Mouse (Mus musculus) hindbrain, embryonic 10.5 days (tissue): Measurements from ENCODE around the gene Nmb. TPM values are rescaled to one million over a fixed set of nuclear protein-coding genes. Genes with fewer than 3 reads are reported as not detected.

ENCODE experiments used
- DNase-seq: peaks from one replicate; pipeline ENCODE4 v3.0.0-alpha.2; 2017; ENCODE audit warnings: low spot score
- H3K27ac ChIP-seq: fragments of 300-500 bp; sonication (generic); 2 replicates; pipeline ENCODE4 v1.5.1; 2016; ENCODE audit warnings: mild to moderate bottlenecking, moderate library complexity
- H3K27me3 ChIP-seq: fragments of 300-500 bp; sonication (generic); 2 replicates; pipeline ENCODE4 v1.6.1; 2016; ENCODE audit warnings: mild to moderate bottlenecking; ENCODE audit not compliant: poor library complexity, insufficient read depth, severe bottlenecking
- H3K36me3 ChIP-seq: fragments of 300-500 bp; sonication (generic); 2 replicates; pipeline ENCODE4 v1.6.1; 2016; ENCODE audit warnings: mild to moderate bottlenecking, moderate library complexity
- H3K4me1 ChIP-seq: fragments of 300-500 bp; sonication (generic); replicated peaks from 2 replicates; pipeline ENCODE4 v1.6.1; 2016; ENCODE audit warnings: mild to moderate bottlenecking
- H3K4me3 ChIP-seq: fragments of 300-500 bp; sonication (generic); 2 replicates; pipeline ENCODE4 v1.5.1; 2016; ENCODE audit warnings: mild to moderate bottlenecking, moderate library complexity
- H3K9me3 ChIP-seq: fragments of 300-500 bp; sonication (generic); 2 replicates; pipeline ENCODE4 v1.6.1; 2016; ENCODE audit warnings: mild to moderate bottlenecking, moderate library complexity
- WGBS: fragments of 180-500 bp; shearing (Covaris S2); methylation state at CpG from one replicate; pipeline ENCODE4 v1.1.7; 2016; 5-methylcytosine and 5-hydroxymethylcytosine counted together
- polyA plus RNA-seq: library from polyadenylated mRNA; unstranded; fragments of >200 nt; fragmentation: Nextera tagmentation; extraction: Ambion mirVana; gene quantifications from 2 replicates; pipeline ENCODE4 v1.2.1, GENCODE M21; 2016

The Nmb gene
- polyA plus RNA-seq, 1 experiment from 2014 or later: 8.6 TPM

DNA sequence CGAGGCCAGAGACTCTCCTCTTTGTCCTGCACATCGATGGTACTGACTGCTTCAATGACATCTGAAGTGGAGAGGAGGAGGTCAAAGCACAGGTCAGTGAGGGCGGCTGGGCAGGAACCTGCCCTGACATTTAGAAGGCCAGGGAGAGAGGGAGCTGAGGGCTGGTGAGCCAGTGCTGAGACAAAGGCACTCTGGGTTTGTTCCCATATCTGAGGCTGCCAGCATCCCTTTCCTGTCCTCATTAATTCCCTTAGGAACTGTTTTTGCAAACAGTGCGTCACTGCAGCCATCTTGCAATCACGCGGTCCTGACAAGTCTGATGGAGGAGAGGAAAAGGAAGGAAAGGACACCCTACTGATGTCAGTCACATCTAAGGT lies 11.1 kb downstream of the Nmb start:
- Histone ChIP-seq H3K4me1 (peaks cover 12% of the 10 kb centered on the region), H3K4me3 (no peak overlapping the region), H3K27me3 (no peaks in the 10 kb centered on the region), H3K36me3 (peaks cover 100% of the 10 kb centered on the region), H3K9me3 (no peaks in the 10 kb centered on the region), H3K27ac (no peak overlapping the region)
- DNase-seq: no peak
- 82% methylated on average over 6 of the region's 6 CpGs for WGBS

DNA sequence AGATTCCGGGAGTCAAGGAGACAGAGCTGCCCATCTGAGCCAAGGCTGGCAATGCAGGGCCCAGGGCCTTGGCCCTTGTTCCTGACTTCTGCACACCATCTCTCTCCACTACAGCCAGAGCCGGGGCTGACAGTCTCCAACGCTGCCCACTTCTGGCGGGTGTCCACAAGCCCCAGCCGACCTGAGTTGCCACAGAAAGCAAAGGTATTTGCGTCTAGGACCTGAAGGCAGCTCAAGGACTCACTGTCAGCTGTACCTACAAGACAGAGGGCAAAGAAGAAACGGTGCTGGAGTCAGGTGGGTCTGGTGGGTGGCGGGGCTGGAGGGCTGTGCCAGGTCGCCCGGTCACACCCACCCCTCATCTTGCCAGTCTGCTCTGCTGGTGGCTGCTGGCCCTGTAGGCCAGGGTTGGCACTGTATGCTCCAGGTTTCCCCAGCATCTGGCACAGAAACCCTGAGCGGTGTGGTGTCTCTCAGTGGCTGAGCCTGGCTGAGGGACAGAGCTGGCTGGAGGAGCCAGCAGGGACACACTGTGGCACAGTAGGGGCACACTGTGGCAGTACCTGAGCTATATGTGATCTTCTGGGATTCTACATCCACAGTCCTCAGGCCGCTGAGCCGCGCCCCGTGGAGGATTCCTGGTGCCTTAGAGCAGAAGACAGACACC lies 11.7 kb downstream of the Nmb start:
- Histone ChIP-seq H3K9me3 (no peaks in the 10 kb centered on the region), H3K36me3 (peaks cover 96% of the 10 kb centered on the region), H3K27me3 (no peaks in the 10 kb centered on the region), H3K27ac (no peak overlapping the region), H3K4me3 (no peak overlapping the region), H3K4me1 (peaks cover 15% of the 10 kb centered on the region)
- WGBS: 92% methylated on average over 15 of the region's 15 CpGs
- no peak for DNase-seq

DNA sequence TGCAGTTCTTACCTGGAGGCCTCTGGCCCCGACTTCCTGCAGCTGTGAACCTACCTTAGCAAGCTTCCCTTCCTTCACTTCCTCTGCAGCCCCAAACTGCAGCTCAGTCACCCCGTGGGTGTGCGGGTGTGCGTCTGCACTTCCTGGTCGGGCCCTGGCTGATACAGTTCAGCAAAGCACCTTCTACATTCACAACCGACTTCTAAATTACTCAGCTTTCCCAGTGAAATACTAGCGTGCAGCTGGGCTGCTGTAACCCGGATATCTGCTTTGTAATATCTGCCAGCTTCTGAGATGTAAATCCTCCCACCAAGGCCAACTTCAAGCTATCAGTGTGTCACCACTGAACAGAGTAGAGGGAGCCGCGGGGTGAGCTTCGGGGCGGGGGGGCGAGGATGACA lies 15.0 kb downstream of the Nmb start:
- Histone ChIP-seq H3K36me3 (peaks cover 62% of the 10 kb centered on the region), H3K4me3 (no peak overlapping the region), H3K4me1 (peaks cover 15% of the 10 kb centered on the region), H3K27ac (peak overlapping the region; percentile 78), H3K9me3 (no peaks in the 10 kb centered on the region), H3K27me3 (no peaks in the 10 kb centered on the region)
- DNase-seq: no peak
- WGBS: 85% methylated on average over 13 of the region's 13 CpGs

DNA sequence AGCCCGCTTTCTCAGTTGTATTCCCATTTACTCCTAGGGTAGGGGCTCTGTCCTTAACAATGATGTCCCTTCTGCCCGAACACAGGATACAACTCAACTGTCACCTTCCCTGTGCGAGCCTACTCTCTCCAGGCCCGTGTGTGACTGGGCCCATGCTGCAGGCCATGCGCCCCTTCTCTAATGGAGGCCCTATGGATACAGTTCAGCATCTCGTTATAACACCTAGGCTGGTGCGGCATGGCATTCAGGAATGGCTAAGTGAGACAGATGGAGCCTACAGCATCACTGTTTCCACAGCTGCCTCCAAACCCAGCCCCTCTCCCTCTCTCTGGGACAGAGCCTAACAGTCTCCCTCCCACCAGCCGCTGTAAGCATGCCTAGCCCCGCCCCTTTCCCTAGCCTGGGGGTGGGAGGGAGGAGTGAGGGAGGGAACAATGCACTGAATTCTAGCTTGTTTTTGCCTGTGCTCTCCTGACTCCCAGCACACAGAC lies 15.8 kb downstream of the Nmb start:
- DNase-seq: peak; percentile 69
- H3K36me3 ChIP-seq: peaks cover 54% of the 10 kb centered on the region
- WGBS: 47% methylated on average over 9 of the region's 9 CpGs
- H3K4me1 ChIP-seq: peaks cover 15% of the 10 kb centered on the region
- no peaks in the 10 kb centered on the region for H3K9me3 ChIP-seq
- no peaks in the 10 kb centered on the region for H3K27me3 ChIP-seq
- H3K4me3 ChIP-seq: no peak overlapping the region
- peak overlapping the region; percentile 78 for H3K27ac ChIP-seq

DNA sequence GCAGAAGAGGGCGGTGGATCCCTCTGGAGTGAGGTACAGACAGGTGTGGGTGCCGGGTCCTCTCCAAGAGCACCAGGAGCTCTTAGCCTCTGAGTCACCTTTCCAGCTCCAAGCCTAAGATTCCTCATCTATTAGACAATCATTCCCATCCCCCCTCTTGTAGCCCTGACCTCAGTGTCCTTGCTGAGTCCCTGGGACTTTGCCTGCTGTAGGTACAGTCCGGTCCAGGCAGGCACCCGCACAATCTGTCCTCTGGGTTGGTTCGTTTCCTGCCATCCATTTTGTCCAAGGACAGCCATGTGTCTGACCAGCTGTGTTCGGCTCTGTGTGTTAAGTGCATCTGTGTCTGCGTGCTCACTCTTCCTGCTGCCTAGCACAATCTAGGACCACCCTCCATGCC lies 16.3 kb downstream of the Nmb start:
- DNase-seq: no peak
- Histone ChIP-seq H3K4me3 (no peak overlapping the region), H3K4me1 (peaks cover 15% of the 10 kb centered on the region), H3K9me3 (no peaks in the 10 kb centered on the region), H3K36me3 (peaks cover 50% of the 10 kb centered on the region), H3K27ac (peak overlapping the region; percentile 78), H3K27me3 (no peaks in the 10 kb centered on the region)
- WGBS: 79% methylated on average over 7 of the region's 7 CpGs

DNA sequence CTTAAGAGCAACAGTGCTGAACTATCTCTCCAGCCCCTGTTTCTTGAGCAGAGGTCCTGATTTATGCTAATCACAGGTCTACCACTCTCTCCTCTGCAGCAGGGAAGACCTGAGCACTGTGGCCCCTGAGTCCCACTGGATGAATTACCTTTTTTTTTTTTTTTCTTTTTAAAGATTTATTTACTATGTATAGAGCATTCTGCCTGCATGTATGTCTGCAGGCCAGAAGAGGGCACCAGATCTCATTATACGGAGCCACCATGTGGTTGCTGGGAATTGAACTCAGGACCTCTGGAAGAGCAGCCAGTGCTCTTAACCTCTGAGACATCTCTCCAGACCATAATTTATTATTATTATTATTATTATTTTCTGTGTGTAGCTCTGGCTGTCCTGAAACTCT lies 19.2 kb downstream of the Nmb start:
- no peak overlapping the region for H3K27ac ChIP-seq
- WGBS: 27% methylated on average over 1 of the region's 1 CpGs
- peaks cover 20% of the 10 kb centered on the region for H3K36me3 ChIP-seq
- H3K27me3 ChIP-seq: no peaks in the 10 kb centered on the region
- no peaks in the 10 kb centered on the region for H3K9me3 ChIP-seq
- H3K4me1 ChIP-seq: peaks cover 22% of the 10 kb centered on the region
- H3K4me3 ChIP-seq: no peak overlapping the region
- DNase-seq: no peak

DNA sequence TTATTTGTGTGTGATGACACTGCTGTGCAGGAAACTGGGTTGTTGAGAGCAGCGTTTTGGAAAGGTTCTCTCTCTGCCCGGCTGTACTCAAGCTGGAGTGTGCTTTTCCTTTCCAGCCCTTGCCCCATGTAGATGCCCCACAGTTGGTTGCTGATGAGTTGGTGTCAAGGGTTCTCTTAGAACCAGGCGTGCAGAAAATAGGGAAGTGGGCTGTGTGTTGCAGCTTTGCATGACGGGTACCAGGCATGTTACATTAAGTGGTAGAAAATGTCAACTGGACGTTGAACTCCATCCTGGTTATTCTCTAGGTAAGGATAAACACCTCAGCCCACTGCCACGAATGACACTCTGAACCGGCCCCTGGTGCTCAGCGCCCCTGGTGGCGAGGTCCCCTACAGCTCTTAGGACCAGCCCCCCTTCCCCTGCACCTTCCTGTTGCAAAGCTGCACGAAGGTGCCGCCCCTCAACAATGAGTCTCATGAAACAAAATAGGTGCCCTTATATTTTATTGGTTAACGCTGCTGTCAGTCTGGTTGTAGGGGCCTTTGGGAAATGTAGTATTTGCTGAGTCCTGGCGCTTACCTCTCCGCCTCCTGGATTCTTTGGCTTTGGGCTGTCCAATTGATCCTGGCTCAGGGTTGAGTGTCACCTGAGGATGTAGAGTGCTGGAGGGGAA lies 21.9 kb downstream of the Nmb start:
- 23% methylated on average over 14 of the region's 14 CpGs for WGBS
- no peak overlapping the region for H3K27ac ChIP-seq
- no peaks in the 10 kb centered on the region for H3K27me3 ChIP-seq
- no peaks in the 10 kb centered on the region for H3K9me3 ChIP-seq
- H3K4me1 ChIP-seq: 0 out of 2 replicates have a peak, but pooled peaks cover 7% of the 10 kb centered on the region
- H3K36me3 ChIP-seq: peaks cover 5% of the 10 kb centered on the region
- 0 out of 2 replicates have a peak overlapping the region, but pooled peaks have one; percentile 2 for H3K4me3 ChIP-seq
- DNase-seq: peak; percentile 30

DNA sequence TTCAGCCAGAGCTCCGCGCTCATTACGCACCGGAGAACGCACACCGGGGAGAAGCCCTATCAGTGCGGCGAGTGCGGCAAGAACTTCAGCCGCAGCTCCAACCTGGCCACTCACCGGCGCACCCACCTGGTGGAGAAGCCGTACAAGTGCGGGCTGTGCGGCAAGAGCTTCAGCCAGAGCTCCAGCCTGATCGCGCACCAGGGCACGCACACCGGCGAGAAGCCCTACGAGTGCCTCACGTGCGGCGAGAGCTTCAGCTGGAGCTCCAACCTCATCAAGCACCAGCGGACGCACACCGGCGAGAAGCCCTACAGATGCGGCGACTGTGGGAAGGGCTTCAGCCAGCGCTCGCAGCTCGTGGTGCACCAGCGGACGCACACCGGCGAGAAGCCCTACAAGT lies 29.1 kb downstream of the Nmb start:
- peaks cover 75% of the 10 kb centered on the region for H3K36me3 ChIP-seq
- 30% methylated on average over 37 of the region's 37 CpGs for WGBS
- H3K4me3 ChIP-seq: no peak overlapping the region
- H3K27ac ChIP-seq: no peak overlapping the region
- H3K4me1 ChIP-seq: peaks cover 4% of the 10 kb centered on the region; the same call in 1 of the 2 replicates
- H3K27me3 ChIP-seq: peaks cover 45% of the 10 kb centered on the region
- DNase-seq: no peak
- 0 out of 2 replicates have a peak, but pooled peaks cover 3% of the 10 kb centered on the region for H3K9me3 ChIP-seq

DNA sequence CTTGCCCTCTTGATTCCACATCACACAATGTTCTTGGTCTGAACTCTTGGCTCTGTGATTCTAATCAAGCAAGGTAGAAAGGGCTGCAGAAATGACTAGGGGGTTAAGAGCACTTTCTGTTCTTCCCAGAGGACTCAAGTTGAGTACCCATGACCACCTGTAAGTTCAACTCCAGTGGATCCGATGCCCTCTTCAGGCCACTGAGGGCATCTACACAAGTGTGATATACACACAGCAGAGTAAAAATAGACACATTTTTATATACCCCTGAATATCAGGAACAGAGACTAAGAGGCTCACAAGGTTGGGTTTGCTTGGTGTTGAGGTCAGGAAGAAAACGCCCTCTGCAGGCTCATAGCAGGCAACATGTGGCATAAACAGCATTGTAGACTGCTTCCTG lies 31.2 kb downstream of the Nmb start:
- no peak for DNase-seq
- Histone ChIP-seq H3K4me1 (peaks cover 4% of the 10 kb centered on the region; the same call in 1 of the 2 replicates), H3K27ac (no peak overlapping the region), H3K36me3 (peaks cover 96% of the 10 kb centered on the region), H3K27me3 (peaks cover 45% of the 10 kb centered on the region), H3K9me3 (0 out of 2 replicates have a peak, but pooled peaks cover 3% of the 10 kb centered on the region), H3K4me3 (no peak overlapping the region)
- WGBS: 91% methylated on average over 2 of the region's 2 CpGs

DNA sequence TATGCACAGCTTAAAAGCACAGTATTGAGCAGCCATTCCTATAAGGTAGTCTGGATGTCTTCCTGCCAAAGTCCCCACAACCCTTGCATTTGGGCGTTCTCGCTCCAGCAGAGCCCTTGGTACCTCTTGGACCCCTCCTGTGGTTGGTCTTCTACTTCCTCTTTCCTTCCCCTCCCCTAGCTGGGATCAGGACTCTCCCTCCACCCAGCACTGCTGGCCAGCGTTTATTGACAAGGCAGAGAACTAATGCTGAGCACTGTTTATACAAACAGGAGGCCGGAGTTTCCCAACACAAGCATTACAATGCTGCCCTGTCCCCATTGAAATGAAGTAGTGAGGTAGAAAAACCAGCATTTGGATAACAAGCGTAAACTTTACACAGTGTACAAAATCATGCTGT lies 31.8 kb downstream of the Nmb start:
- Histone ChIP-seq H3K36me3 (peaks cover 97% of the 10 kb centered on the region), H3K27ac (no peak overlapping the region), H3K4me1 (peaks cover 4% of the 10 kb centered on the region; the same call in 1 of the 2 replicates), H3K4me3 (no peak overlapping the region), H3K27me3 (peaks cover 45% of the 10 kb centered on the region), H3K9me3 (0 out of 2 replicates have a peak, but pooled peaks cover 3% of the 10 kb centered on the region)
- WGBS: 88% methylated on average over 5 of the region's 5 CpGs
- DNase-seq: no peak

DNA sequence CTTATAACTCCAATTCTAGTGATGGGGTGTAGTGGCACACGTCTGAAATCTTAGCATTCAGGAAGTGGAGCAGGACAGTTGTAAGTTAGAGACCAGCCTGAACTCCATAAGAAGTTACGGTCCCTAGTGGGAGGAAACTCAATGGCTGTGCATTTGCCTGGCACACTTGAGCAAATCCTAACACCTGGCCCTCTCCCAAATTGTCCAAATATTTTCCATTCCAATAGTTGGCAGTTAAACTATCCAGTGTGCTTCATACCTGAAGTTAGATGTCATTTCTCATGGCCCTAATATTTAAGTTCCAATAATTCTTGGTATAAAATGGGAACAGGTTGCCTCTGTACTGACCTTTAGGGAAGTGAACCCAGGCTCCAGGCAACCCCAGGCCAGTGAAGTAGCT lies 36.2 kb downstream of the Nmb start:
- Histone ChIP-seq H3K9me3 (0 out of 2 replicates have a peak, but pooled peaks cover 3% of the 10 kb centered on the region), H3K36me3 (peaks cover 97% of the 10 kb centered on the region), H3K27ac (no peak overlapping the region), H3K4me1 (peaks cover 12% of the 10 kb centered on the region; the same call in 1 of the 2 replicates), H3K4me3 (no peak overlapping the region), H3K27me3 (peaks cover 8% of the 10 kb centered on the region)
- WGBS: 98% methylated on average over 2 of the region's 2 CpGs
- DNase-seq: no peak

DNA sequence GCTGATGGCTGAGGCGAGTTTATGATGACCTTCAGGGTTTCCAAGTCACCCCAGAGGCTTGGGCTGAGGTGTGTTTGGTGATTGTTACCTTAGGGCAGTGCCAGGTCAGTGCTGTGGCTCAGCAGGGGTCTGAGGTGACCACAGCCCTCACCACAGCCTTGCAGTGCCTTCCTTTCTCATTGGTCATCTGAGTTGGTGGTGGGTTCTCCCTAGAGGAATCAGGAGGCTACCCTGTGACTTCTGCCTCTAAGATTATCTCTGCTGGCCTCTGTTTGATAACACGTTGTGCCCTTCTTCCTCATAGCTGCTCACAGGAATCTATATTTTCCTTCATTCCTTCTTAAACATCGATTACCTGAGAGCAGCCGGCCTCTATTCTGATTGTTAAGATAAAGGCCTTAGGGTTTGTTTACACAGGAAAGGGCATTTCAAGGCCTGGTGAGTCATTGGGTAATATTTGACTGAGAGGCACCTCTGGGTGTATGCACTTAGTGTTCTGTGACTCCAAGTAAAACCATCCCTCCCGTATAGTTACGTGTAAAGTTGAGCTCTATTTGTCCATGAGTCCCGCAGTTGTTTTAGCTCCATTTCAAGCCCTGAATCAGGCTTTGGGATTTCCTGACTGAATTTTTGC lies 38.2 kb downstream of the Nmb start:
- Histone ChIP-seq H3K4me1 (peaks cover 29% of the 10 kb centered on the region), H3K9me3 (no peaks in the 10 kb centered on the region), H3K27me3 (no peaks in the 10 kb centered on the region), H3K4me3 (no peak overlapping the region), H3K27ac (no peak overlapping the region), H3K36me3 (peaks cover 87% of the 10 kb centered on the region)
- no peak for DNase-seq
- WGBS: 88% methylated on average over 7 of the region's 7 CpGs

DNA sequence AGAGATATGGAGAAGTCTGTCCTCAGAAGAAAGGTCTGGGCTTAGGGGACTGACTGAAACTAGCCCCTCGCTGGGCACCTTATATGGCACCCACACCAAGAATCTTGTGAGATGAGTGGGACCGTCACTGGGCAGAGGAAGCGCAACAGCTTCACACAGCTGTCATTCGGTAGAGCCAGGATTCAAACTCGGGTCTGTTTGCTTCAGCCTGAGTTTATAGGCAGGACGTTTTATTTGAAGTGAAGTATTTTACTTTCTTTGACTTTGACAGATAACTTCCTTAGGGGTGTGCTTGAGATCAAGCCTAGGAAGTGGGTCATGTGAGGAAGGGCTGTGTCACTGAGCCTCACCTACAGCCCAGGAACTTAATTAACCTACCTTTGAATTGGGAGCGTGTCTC lies 39.4 kb downstream of the Nmb start:
- DNase-seq: no peak
- no peak overlapping the region for H3K27ac ChIP-seq
- no peak overlapping the region for H3K4me3 ChIP-seq
- 93% methylated on average over 7 of the region's 7 CpGs for WGBS
- peaks cover 77% of the 10 kb centered on the region for H3K36me3 ChIP-seq
- no peaks in the 10 kb centered on the region for H3K9me3 ChIP-seq
- H3K4me1 ChIP-seq: peaks cover 36% of the 10 kb centered on the region
- no peaks in the 10 kb centered on the region for H3K27me3 ChIP-seq
